Mouse (Mus musculus): ENCODE results near the gene Rhno1.
A peak's percentile ranks its signal among the peaks of the same experiment; 100 is the strongest.
"Not testable (repeated sequence)": the region's sequence is repeated elsewhere in the genome, so short reads cannot be mapped to it uniquely, and the experiment has no call there.

Gene Rhno1

DNA sequence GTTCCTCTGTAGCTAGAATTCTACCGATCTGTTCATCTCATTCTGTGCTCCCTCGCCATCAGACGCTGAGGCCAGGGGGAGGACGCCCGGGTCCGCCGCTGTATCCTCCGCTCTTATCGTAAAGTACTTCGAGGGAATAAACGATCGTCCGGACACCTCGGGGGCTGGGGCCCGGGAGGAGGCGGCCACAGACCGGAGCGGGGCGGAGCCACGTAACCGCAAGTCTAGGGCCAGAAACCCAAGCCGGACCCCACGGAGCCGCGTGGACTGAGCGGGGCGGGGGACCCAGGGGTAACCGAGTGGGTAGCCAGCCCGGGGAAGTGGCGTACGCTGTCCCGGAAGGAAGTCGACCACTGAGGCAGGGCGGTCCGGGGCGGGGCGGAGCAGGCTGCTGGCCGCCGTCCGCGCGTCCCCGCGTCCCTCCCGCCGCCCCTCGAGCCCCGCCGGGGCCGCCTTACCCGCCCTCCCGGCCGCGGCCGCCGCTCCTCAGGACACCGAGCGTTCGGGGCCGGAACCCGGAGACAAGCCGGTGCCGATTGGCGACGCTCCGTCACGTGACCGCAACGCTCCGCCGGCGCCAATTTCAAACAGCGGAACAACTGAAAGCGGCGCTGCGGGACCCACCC lies at the start of gene Rhno1, which contains the start of gene Foxm1:
Gene Rhno1 (minus strand): TSS at position 531 of the 626 bp plus-strand sequence.
Gene Foxm1 (plus strand): TSS at position 587 of the 626 bp plus-strand sequence.
- peak; percentile 85 for DNase-seq (ENCODE audit: low read depth, low spot score)

- peak; percentile 70 for DNase-seq (ENCODE audit: low read depth, low spot score)
Measured at GRCm38 (mm10) chr6:128411115-128411514, 48.4 kb upstream of the Rhno1 start.

GRCm38 (mm10) chr6:128410305-128410704 lies 47.6 kb upstream of the Rhno1 start:
- no peak for DNase-seq (ENCODE audit: low read depth, low spot score)

DNA sequence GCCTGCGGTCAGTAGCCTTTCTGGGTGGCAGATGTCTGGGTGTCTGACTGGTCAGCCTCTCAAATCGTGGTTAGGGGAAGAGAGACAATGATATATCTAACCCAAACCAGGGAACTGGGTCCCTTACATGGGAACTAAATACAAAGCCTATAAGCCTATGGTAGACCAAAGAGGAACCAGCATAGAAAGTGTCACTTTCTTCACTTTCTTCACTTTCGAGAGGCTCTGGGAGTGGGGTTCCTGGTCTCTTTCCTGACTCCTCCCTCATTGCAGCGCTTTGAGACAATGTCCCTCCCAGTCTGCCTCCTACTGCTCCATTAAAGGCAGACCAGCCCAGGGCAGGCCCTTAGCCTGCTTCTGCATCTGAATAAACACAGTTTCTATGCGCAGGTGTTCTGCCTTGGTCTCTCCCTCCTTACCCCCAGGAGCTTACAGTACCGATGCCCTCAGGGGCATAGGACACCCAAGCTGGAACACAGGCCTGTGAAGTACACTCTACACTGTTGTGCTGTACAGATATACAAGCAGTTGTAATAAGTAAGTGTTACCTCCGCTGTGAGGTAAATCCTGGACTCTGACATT lies 45.9 kb upstream of the Rhno1 start:
- no peak for DNase-seq (ENCODE audit: low read depth, low spot score)

DNA sequence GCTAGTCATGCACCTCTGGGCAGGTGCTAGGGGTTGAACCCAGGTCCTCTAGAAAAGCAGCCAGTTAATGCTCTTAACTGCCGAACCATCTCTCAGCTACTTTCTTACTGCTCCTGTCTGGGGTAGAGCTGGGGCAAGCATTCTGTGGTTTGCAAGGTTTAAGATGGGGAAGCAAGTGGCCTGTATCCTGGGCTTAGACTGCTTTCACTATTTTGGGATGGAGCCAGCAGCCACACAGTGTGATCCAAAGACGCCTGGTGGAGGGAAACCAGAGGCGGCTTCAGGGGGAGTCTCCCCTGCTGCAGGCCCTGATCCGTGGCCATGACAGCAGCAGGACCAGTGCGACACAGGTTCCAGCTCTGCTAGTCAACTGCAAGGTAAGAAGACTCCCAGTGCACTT lies 42.0 kb upstream of the Rhno1 start:
- DNase-seq (ENCODE audit: low read depth, low spot score), result no peak

- no peak for DNase-seq (ENCODE audit: low read depth, low spot score)
Measured at GRCm38 (mm10) chr6:128399421-128400185, 36.9 kb upstream of the Rhno1 start.

- no peak for DNase-seq (ENCODE audit: low read depth, low spot score)
Measured at GRCm38 (mm10) chr6:128398996-128399395, 36.3 kb upstream of the Rhno1 start, which contains the start of gene Nrip2. Gene Nrip2 (plus strand): TSS chr6:128399296.

GRCm38 (mm10) chr6:128397574-128398261 lies 35.0 kb upstream of the Rhno1 start:
- DNase-seq (ENCODE audit: low read depth, low spot score), result no peak

DNA sequence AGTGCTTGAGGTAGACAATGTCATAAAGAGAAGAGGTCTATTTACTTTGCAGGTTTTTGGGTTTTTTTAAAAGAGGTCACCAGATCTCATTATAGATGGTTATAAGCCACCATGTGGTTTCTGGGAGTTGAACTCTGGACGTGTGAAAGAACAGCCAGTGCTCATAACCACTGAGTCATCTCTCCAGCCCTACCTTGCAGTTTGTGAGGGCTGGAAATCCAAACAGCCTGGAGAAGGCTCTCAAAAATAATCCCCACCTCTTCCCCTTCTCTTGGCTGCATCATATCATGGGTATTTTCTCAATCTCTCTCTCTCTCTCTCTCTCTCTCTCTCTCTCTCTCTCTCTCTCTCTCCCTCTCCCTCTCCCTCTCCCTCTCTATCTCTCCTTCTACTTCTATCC lies 28.0 kb upstream of the Rhno1 start:
- DNase-seq (ENCODE audit: low read depth, low spot score), result no peak

GRCm38 (mm10) chr6:128389185-128389584 lies 26.5 kb upstream of the Rhno1 start:
- DNase-seq (ENCODE audit: low read depth, low spot score), result no peak

GRCm38 (mm10) chr6:128385026-128385425 lies 22.3 kb upstream of the Rhno1 start:
- no peak for DNase-seq (ENCODE audit: low read depth, low spot score)

- DNase-seq (ENCODE audit: low read depth, low spot score), result no peak
Measured at GRCm38 (mm10) chr6:128383752-128384151, 21.0 kb upstream of the Rhno1 start.

- no peak for DNase-seq (ENCODE audit: low read depth, low spot score)
Measured at GRCm38 (mm10) chr6:128381254-128381653, 18.5 kb upstream of the Rhno1 start.

GRCm38 (mm10) chr6:128380594-128381167 lies 18.0 kb upstream of the Rhno1 start:
- DNase-seq (ENCODE audit: low read depth, low spot score), result not testable (repeated sequence)

GRCm38 (mm10) chr6:128379636-128380035 lies 16.9 kb upstream of the Rhno1 start:
- no peak for DNase-seq (ENCODE audit: low read depth, low spot score)

- no peak for DNase-seq (ENCODE audit: low read depth, low spot score)
Measured at GRCm38 (mm10) chr6:128376371-128377085, 13.8 kb upstream of the Rhno1 start.

DNA sequence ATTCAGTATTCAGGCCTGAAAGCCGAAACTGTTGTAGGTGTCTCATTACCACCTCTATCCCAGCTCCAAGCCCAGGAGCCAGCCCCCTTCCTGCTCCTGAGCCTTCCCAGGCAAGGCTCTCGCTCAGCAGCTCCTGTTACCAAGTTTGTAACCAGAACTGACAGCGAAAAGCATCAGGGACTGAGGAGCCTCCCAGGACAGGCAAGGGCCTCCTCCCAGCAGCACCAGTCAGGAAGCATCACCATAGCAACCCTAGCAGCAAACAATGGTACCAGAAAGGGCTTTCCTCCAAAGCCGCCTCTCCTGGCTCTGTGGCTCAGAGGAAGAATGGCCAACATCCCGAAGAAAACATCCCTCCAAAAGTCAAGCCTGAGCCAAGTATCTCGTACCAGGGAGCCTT lies 12.5 kb upstream of the Rhno1 start, which contains the start of the genes Tex52 and Gm44596:
Gene Tex52 (plus strand): TSS at position 265 of the 400 bp plus-strand sequence.
Gene Gm44596 (plus strand): TSS at position 312 of the 400 bp plus-strand sequence.
- no peak for DNase-seq (ENCODE audit: low read depth, low spot score)

GRCm38 (mm10) chr6:128370040-128370439 lies 7.3 kb upstream of the Rhno1 start:
- no peak for DNase-seq (ENCODE audit: low read depth, low spot score)

GRCm38 (mm10) chr6:128366466-128366865 lies 3.8 kb upstream of the Rhno1 start:
- no peak for DNase-seq (ENCODE audit: low read depth, low spot score)

DNA sequence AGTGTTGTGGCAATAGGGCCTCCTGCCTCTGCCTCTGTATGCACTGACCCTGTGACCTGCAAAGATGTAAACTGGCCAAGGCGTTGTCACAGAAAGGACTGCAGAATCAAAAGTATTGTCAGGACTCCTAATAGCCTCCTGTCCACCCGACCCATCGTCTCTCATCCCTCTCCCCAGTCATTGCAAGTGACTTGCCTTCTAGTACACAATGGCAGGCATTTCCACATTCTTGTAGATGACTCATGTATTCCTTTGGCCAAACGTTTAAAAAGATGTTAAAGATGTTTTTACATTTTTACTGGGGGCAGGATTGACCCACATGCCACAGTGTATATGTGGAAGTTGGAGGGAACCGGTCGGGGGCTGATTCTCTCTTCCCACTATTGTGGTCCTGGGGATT lies 2.0 kb upstream of the Rhno1 start:
- DNase-seq (ENCODE audit: low read depth, low spot score), result no peak

Data from CD4-positive helper T cell, adult 2 months (primary cell).